Mouse (Mus musculus): ENCODE measurements at regions not wholly inside any gene's neighbourhood (a gene's known extent, or its start where the extent isn't known, plus 50 kb on each side); places are given as distances from the start of the nearest gene placed in this dataset.

- Histone ChIP-seq H3K4me3 (replicated peaks) (no peak overlapping the region), H3K4me2 (no peak overlapping the region), H3K27me3 (replicated peaks) (no peaks in the 10 kb centered on the region), H3K9ac (replicated peaks) (no peak overlapping the region), H3K27ac (replicated peaks) (no peak overlapping the region), H3K36me3 (no peaks in the 10 kb centered on the region), H3K9me3 (replicated peaks) (no peaks in the 10 kb centered on the region), H3K4me1 (peaks cover 10% of the 10 kb centered on the region; the same call in 1 of the 2 replicates)
- no peak for ATAC-seq (ENCODE audit: low FRiP score)
- WGBS, result 62% methylated on average over 7 of the region's 7 CpGs
Observed at GRCm38 (mm10) chr17:45836253-45836652, 102.6 kb upstream of the 1600014C23Rik start.

GRCm38 (mm10) chr17:45834518-45835071, 101.0 kb upstream of the 1600014C23Rik start:
- WGBS, result 64% methylated on average over 10 of the region's 10 CpGs
- H3K4me1 ChIP-seq, result peaks cover 10% of the 10 kb centered on the region; the same call in 1 of the 2 replicates
- H3K36me3 ChIP-seq, result no peaks in the 10 kb centered on the region
- H3K27ac ChIP-seq (replicated peaks), result no peak overlapping the region
- H3K9ac ChIP-seq (replicated peaks), result no peak overlapping the region
- H3K9me3 ChIP-seq (replicated peaks), result 0 out of 2 replicates have a peak, but pooled peaks cover 5% of the 10 kb centered on the region
- H3K4me3 ChIP-seq (replicated peaks), result no peak overlapping the region
- H3K27me3 ChIP-seq (replicated peaks), result no peaks in the 10 kb centered on the region
- no peak for ATAC-seq (ENCODE audit: low FRiP score)
- H3K4me2 ChIP-seq, result no peak overlapping the region

GRCm38 (mm10) chr17:45830324-45830723, 96.7 kb upstream of the 1600014C23Rik start:
- Histone ChIP-seq H3K4me2 (no peak overlapping the region), H3K4me3 (replicated peaks) (no peak overlapping the region), H3K9me3 (replicated peaks) (0 out of 2 replicates have a peak, but pooled peaks cover 5% of the 10 kb centered on the region), H3K4me1 (peaks cover 14% of the 10 kb centered on the region; the same call in 1 of the 2 replicates), H3K27me3 (replicated peaks) (no peaks in the 10 kb centered on the region), H3K9ac (replicated peaks) (no peak overlapping the region), H3K36me3 (no peaks in the 10 kb centered on the region), H3K27ac (replicated peaks) (no peak overlapping the region)
- WGBS, result 86% methylated on average over 5 of the region's 5 CpGs
- ATAC-seq (ENCODE audit: low FRiP score), result no peak

GRCm38 (mm10) chr17:45829571-45829970, 95.9 kb upstream of the 1600014C23Rik start:
- no peak for ATAC-seq (ENCODE audit: low FRiP score)
- Histone ChIP-seq H3K4me3 (replicated peaks) (no peak overlapping the region), H3K27ac (replicated peaks) (no peak overlapping the region), H3K9me3 (replicated peaks) (0 out of 2 replicates have a peak, but pooled peaks cover 5% of the 10 kb centered on the region), H3K4me1 (peaks cover 14% of the 10 kb centered on the region; the same call in 1 of the 2 replicates), H3K4me2 (no peak overlapping the region), H3K36me3 (no peaks in the 10 kb centered on the region), H3K27me3 (replicated peaks) (no peaks in the 10 kb centered on the region), H3K9ac (replicated peaks) (no peak overlapping the region)
- WGBS, result 63% methylated on average over 9 of the region's 9 CpGs

GRCm38 (mm10) chr17:45828843-45829242, 95.2 kb upstream of the 1600014C23Rik start:
- 0 out of 2 replicates have a peak, but pooled peaks cover 5% of the 10 kb centered on the region for H3K9me3 ChIP-seq (replicated peaks)
- H3K4me3 ChIP-seq (replicated peaks), result no peak overlapping the region
- no peaks in the 10 kb centered on the region for H3K27me3 ChIP-seq (replicated peaks)
- H3K36me3 ChIP-seq, result no peaks in the 10 kb centered on the region
- no peak overlapping the region for H3K4me2 ChIP-seq
- 33% methylated on average over 11 of the region's 11 CpGs for WGBS
- ATAC-seq (ENCODE audit: low FRiP score), result no peak
- H3K9ac ChIP-seq (replicated peaks), result no peak overlapping the region
- H3K27ac ChIP-seq (replicated peaks), result no peak overlapping the region
- peaks cover 12% of the 10 kb centered on the region; the same call in 1 of the 2 replicates for H3K4me1 ChIP-seq

- H3K4me1 ChIP-seq, result peaks cover 12% of the 10 kb centered on the region; the same call in 1 of the 2 replicates
- no peak overlapping the region for H3K4me3 ChIP-seq (replicated peaks)
- 0 out of 2 replicates have a peak, but pooled peaks cover 5% of the 10 kb centered on the region for H3K9me3 ChIP-seq (replicated peaks)
- WGBS, result 60% methylated on average over 9 of the region's 9 CpGs
- no peak overlapping the region for H3K9ac ChIP-seq (replicated peaks)
- no peaks in the 10 kb centered on the region for H3K36me3 ChIP-seq
- no peak for ATAC-seq (ENCODE audit: low FRiP score)
- no peaks in the 10 kb centered on the region for H3K27me3 ChIP-seq (replicated peaks)
- no peak overlapping the region for H3K4me2 ChIP-seq
- no peak overlapping the region for H3K27ac ChIP-seq (replicated peaks)
Observed at GRCm38 (mm10) chr17:45828284-45828824, 94.7 kb upstream of the 1600014C23Rik start.

GRCm38 (mm10) chr17:45824977-45825376, 91.3 kb upstream of the 1600014C23Rik start:
- no peak overlapping the region for H3K27ac ChIP-seq (replicated peaks)
- H3K36me3 ChIP-seq, result no peaks in the 10 kb centered on the region
- no peak overlapping the region for H3K4me2 ChIP-seq
- no peaks in the 10 kb centered on the region for H3K9me3 ChIP-seq (replicated peaks)
- no peak overlapping the region for H3K9ac ChIP-seq (replicated peaks)
- no peak for ATAC-seq (ENCODE audit: low FRiP score)
- WGBS, result 68% methylated on average over 8 of the region's 8 CpGs
- no peak overlapping the region for H3K4me3 ChIP-seq (replicated peaks)
- H3K27me3 ChIP-seq (replicated peaks), result no peaks in the 10 kb centered on the region
- H3K4me1 ChIP-seq, result peaks cover 12% of the 10 kb centered on the region; the same call in 1 of the 2 replicates

- Histone ChIP-seq H3K27ac (replicated peaks) (no peak overlapping the region), H3K4me2 (no peak overlapping the region), H3K36me3 (no peaks in the 10 kb centered on the region), H3K4me3 (replicated peaks) (no peak overlapping the region), H3K4me1 (peaks cover 6% of the 10 kb centered on the region; the same call in 1 of the 2 replicates), H3K27me3 (replicated peaks) (no peaks in the 10 kb centered on the region), H3K9ac (replicated peaks) (no peak overlapping the region), H3K9me3 (replicated peaks) (no peaks in the 10 kb centered on the region)
- WGBS, result 85% methylated on average over 5 of the region's 5 CpGs
- ATAC-seq (ENCODE audit: low FRiP score), result no peak
Observed at GRCm38 (mm10) chr17:45823501-45823900, 89.9 kb upstream of the 1600014C23Rik start.

- Histone ChIP-seq H3K4me2 (no peak overlapping the region), H3K4me3 (replicated peaks) (no peak overlapping the region), H3K9me3 (replicated peaks) (no peaks in the 10 kb centered on the region), H3K27ac (replicated peaks) (no peak overlapping the region), H3K27me3 (replicated peaks) (no peaks in the 10 kb centered on the region), H3K9ac (replicated peaks) (no peak overlapping the region), H3K36me3 (no peaks in the 10 kb centered on the region), H3K4me1 (peaks cover 6% of the 10 kb centered on the region; the same call in 1 of the 2 replicates)
- 89% methylated on average over 17 of the region's 17 CpGs for WGBS
- no peak for ATAC-seq (ENCODE audit: low FRiP score)
Observed at GRCm38 (mm10) chr17:45822427-45822826, 88.8 kb upstream of the 1600014C23Rik start.

- H3K4me3 ChIP-seq (replicated peaks), result no peak overlapping the region
- 89% methylated on average over 7 of the region's 7 CpGs for WGBS
- H3K4me1 ChIP-seq, result peaks cover 6% of the 10 kb centered on the region; the same call in 1 of the 2 replicates
- H3K4me2 ChIP-seq, result no peak overlapping the region
- no peaks in the 10 kb centered on the region for H3K36me3 ChIP-seq
- H3K9ac ChIP-seq (replicated peaks), result no peak overlapping the region
- no peak overlapping the region for H3K27ac ChIP-seq (replicated peaks)
- H3K27me3 ChIP-seq (replicated peaks), result no peaks in the 10 kb centered on the region
- ATAC-seq (ENCODE audit: low FRiP score), result no peak
- H3K9me3 ChIP-seq (replicated peaks), result no peaks in the 10 kb centered on the region
Observed at GRCm38 (mm10) chr17:45821356-45821755, 87.7 kb upstream of the 1600014C23Rik start.

- no peak overlapping the region for H3K4me3 ChIP-seq (replicated peaks)
- no peak overlapping the region for H3K4me2 ChIP-seq
- no peaks in the 10 kb centered on the region for H3K9me3 ChIP-seq (replicated peaks)
- ATAC-seq (ENCODE audit: low FRiP score), result no peak
- no peak overlapping the region for H3K9ac ChIP-seq (replicated peaks)
- 94% methylated on average over 8 of the region's 8 CpGs for WGBS
- no peaks in the 10 kb centered on the region for H3K36me3 ChIP-seq
- no peak overlapping the region for H3K27ac ChIP-seq (replicated peaks)
- no peaks in the 10 kb centered on the region for H3K27me3 ChIP-seq (replicated peaks)
- H3K4me1 ChIP-seq, result no peaks in the 10 kb centered on the region
Observed at GRCm38 (mm10) chr17:45819143-45819542, 85.5 kb upstream of the 1600014C23Rik start.

- Histone ChIP-seq H3K27ac (replicated peaks) (no peak overlapping the region), H3K36me3 (no peaks in the 10 kb centered on the region), H3K27me3 (replicated peaks) (no peaks in the 10 kb centered on the region), H3K4me2 (no peak overlapping the region), H3K9me3 (replicated peaks) (no peaks in the 10 kb centered on the region), H3K4me3 (replicated peaks) (no peak overlapping the region), H3K9ac (replicated peaks) (no peak overlapping the region), H3K4me1 (no peaks in the 10 kb centered on the region)
- 92% methylated on average over 3 of the region's 3 CpGs for WGBS
- no peak for ATAC-seq (ENCODE audit: low FRiP score)
Observed at GRCm38 (mm10) chr17:45816566-45816965, 82.9 kb upstream of the 1600014C23Rik start.

All from neural tube, embryonic 15.5 days (tissue).